Mouse (Mus musculus) embryonic facial prominence, embryonic 12.5 days (tissue): ENCODE measurements around the gene Tec. TPM values are rescaled to one million over a fixed set of nuclear protein-coding genes. Genes with fewer than 3 reads are reported as not detected.

Experiments used
- ATAC-seq: fragments of 200-750 bp; cut with Nextera tagmentation; 2 replicates; pipeline ENCODE4 v1.8.0; 2017; ENCODE audit not compliant: insufficient number of reproducible peaks, insufficient read depth, low FRiP score, low TSS enrichment
- H3K27ac ChIP-seq: fragments of 300-500 bp; sonication (generic); 2 replicates; pipeline ENCODE4 v1.5.1; 2016; ENCODE audit warnings: mild to moderate bottlenecking
- H3K27me3 ChIP-seq: fragments of 300-500 bp; sonication (generic); 2 replicates; pipeline ENCODE4 v1.6.1; 2016; ENCODE audit warnings: mild to moderate bottlenecking, moderate library complexity
- H3K36me3 ChIP-seq: fragments of 300-500 bp; sonication (generic); 2 replicates; pipeline ENCODE4 v1.6.1; 2016; ENCODE audit warnings: mild to moderate bottlenecking
- H3K4me1 ChIP-seq: fragments of 300-500 bp; sonication (generic); 2 replicates; pipeline ENCODE4 v1.6.1; 2016
- H3K4me2 ChIP-seq: fragments of 300-500 bp; sonication (generic); replicated peaks from 2 replicates; pipeline ENCODE4 v1.6.1; 2016; ENCODE audit warnings: mild to moderate bottlenecking, moderate library complexity
- H3K4me3 ChIP-seq: fragments of 300-500 bp; sonication (generic); 2 replicates; pipeline ENCODE4 v1.5.1; 2016; ENCODE audit warnings: mild to moderate bottlenecking
- H3K9ac ChIP-seq: fragments of 300-500 bp; sonication (generic); 2 replicates; pipeline ENCODE4 v1.6.1; 2016; ENCODE audit warnings: mild to moderate bottlenecking, moderate library complexity
- H3K9me3 ChIP-seq: fragments of 300-500 bp; sonication (generic); 2 replicates; pipeline ENCODE4 v1.6.1; 2016; ENCODE audit warnings: mild to moderate bottlenecking, moderate library complexity
- WGBS: fragments of 180-500 bp; shearing (Covaris S2); methylation state at CpG from one replicate; pipeline ENCODE4 v1.1.7; 2016; 5-methylcytosine and 5-hydroxymethylcytosine counted together
- polyA plus RNA-seq: library from polyadenylated mRNA; unstranded; fragments of >200 nt; fragmentation: Nextera tagmentation; extraction: Ambion mirVana; gene quantifications from 2 replicates; pipeline ENCODE4 v1.2.1, GENCODE M21; 2016

Tec gene
- polyA plus RNA-seq, 1 experiment from 2014 or later, result 3.3 TPM

GRCm38 (mm10) chr5:72706095-72706494 lies 162.2 kb downstream of the Tec start:
- H3K9ac ChIP-seq, result no peak overlapping the region
- H3K36me3 ChIP-seq, result no peaks in the 10 kb centered on the region
- H3K4me1 ChIP-seq, result peaks cover 7% of the 10 kb centered on the region; the same call in 1 of the 2 replicates
- WGBS, result 31% methylated on average over 10 of the region's 10 CpGs
- no peak overlapping the region for H3K4me3 ChIP-seq
- no peaks in the 10 kb centered on the region for H3K27me3 ChIP-seq
- H3K27ac ChIP-seq, result no peak overlapping the region
- 0 out of 2 replicates have a peak, but pooled peaks have one; percentile 74 for ATAC-seq
- no peaks in the 10 kb centered on the region for H3K9me3 ChIP-seq
- H3K4me2 ChIP-seq, result peak overlapping the region; percentile 24

Other genes starting within 250 kb of the Tec start
- not detected in 2 replicates for gene Cnga1, start 224.2 kb downstream of the Tec start, polyA plus RNA-seq
- 0.56 and 1.1 TPM in 2 replicates for gene Nipal1, start 220.7 kb downstream of the Tec start, polyA plus RNA-seq
- gene Txk, start 115.7 kb downstream of the Tec start, polyA plus RNA-seq, result 0.12 TPM in 1 of 2 replicates, not detected in the other
- gene Slain2, start 45.8 kb upstream of the Tec start, polyA plus RNA-seq, result 24.3 and 25.6 TPM in 2 replicates
- gene Gm10135, start 106.2 kb upstream of the Tec start, polyA plus RNA-seq, result not detected in 2 replicates
- gene Slc10a4, start 138.4 kb upstream of the Tec start, polyA plus RNA-seq, result 1.2 and 2.5 TPM in 2 replicates